Mouse (Mus musculus) CH12.LX (cell line): ENCODE results near the gene Hltf.

Source experiments
- CTCF ChIP-seq, 2 experiments: IDR thresholded peaks in 1 of 2; conservative IDR thresholded peaks in 1 of 2; 2 replicates each; pipeline ENCODE4 v1.5.1; 2011 to 2012; ENCODE audit warnings: low read depth in 2 of 2, low read length in 2 of 2, improper control_type of control experiment in 1 of 2, inconsistent platforms in 1 of 2, mild to moderate bottlenecking in 1 of 2, moderate library complexity in 1 of 2
- GABPA ChIP-seq: IDR thresholded peaks from 2 replicates; pipeline ENCODE4 v1.6.1; 2012; ENCODE audit warnings: low read depth, low read length, improper control_type of control experiment, inconsistent platforms; ENCODE audit not compliant: insufficient replicate concordance
- HCFC1 ChIP-seq: IDR thresholded peaks from 2 replicates; pipeline ENCODE4 v1.6.1; 2012; ENCODE audit warnings: low read depth, mild to moderate bottlenecking, inconsistent platforms, low read length, improper control_type of control experiment

- TF ChIP-seq HCFC1 (no peak), GABPA (no peak), CTCF (conservative IDR thresholded peaks at IDR 0.05 in 1 of 2, IDR thresholded peaks at IDR 0.05 in 1 of 2; ENCODE audit: low read depth in 2 of 2, low read length in 2 of 2) (no peak)
These were observed 76.1 kb downstream of the Hltf start for GRCm38 (mm10) chr3:20133745-20134144.
